Mouse (Mus musculus) thymus, postnatal 36 days (tissue): ENCODE measurements at regions not wholly inside any gene's neighbourhood (a gene's known extent, or its start where the extent isn't known, plus 50 kb on each side); places are given as distances from the start of the nearest gene placed in this dataset.
A peak's percentile ranks its signal among the peaks of the same experiment; 100 is the strongest.
"Not testable (repeated sequence)": the region's sequence is repeated elsewhere in the genome, so short reads cannot be mapped to it uniquely, and the experiment has no call there.

ENCODE experiments used
- DNase-seq, 2 experiments: peaks; one replicate each; pipeline ENCODE4 v3.0.0; 2022; ENCODE audit warnings: mixed read lengths in 2 of 2

GRCm38 (mm10) chr2:166475624-166476023 lies 238.0 kb downstream of the Prex1 start:
- DNase-seq, result no peak

- no peak for DNase-seq
Measured at GRCm38 (mm10) chr2:166474601-166475000, 239.0 kb downstream of the Prex1 start.

GRCm38 (mm10) chr2:166471257-166471753 lies 242.3 kb downstream of the Prex1 start:
- DNase-seq, result no peak

GRCm38 (mm10) chr2:166469046-166469593 lies 244.5 kb downstream of the Prex1 start:
- no peak for DNase-seq

- no peak for DNase-seq
Measured at GRCm38 (mm10) chr2:166467137-166467536, 246.5 kb downstream of the Prex1 start.

GRCm38 (mm10) chr2:166465531-166465930 lies 248.1 kb downstream of the Prex1 start:
- DNase-seq, result no peak

GRCm38 (mm10) chr2:166463539-166463938 lies 250.1 kb downstream of the Prex1 start:
- no peak for DNase-seq

- no peak for DNase-seq
Measured at GRCm38 (mm10) chr2:166461956-166462355, 251.7 kb downstream of the Prex1 start.

GRCm38 (mm10) chr2:166461103-166461502 lies 252.5 kb downstream of the Prex1 start:
- no peak for DNase-seq

GRCm38 (mm10) chr2:166459955-166460354 lies 253.7 kb downstream of the Prex1 start:
- DNase-seq, result no peak

GRCm38 (mm10) chr2:166458953-166459352 lies 254.7 kb downstream of the Prex1 start:
- no peak for DNase-seq

- no peak for DNase-seq
Measured at GRCm38 (mm10) chr2:166457381-166458172, 256.1 kb downstream of the Prex1 start.

GRCm38 (mm10) chr2:166454160-166454888 lies 259.3 kb downstream of the Prex1 start:
- not testable (repeated sequence) for DNase-seq

GRCm38 (mm10) chr2:166450964-166451363 lies 262.7 kb downstream of the Prex1 start:
- no peak for DNase-seq

GRCm38 (mm10) chr2:166450380-166450779 lies 263.3 kb downstream of the Prex1 start:
- DNase-seq, result no peak

GRCm38 (mm10) chr2:166448724-166449123 lies 264.9 kb downstream of the Prex1 start:
- no peak for DNase-seq

- DNase-seq, result no peak
Measured at GRCm38 (mm10) chr2:166448161-166448560, 265.5 kb downstream of the Prex1 start.

- DNase-seq, result no peak
Measured at GRCm38 (mm10) chr2:166446536-166446935, 267.1 kb downstream of the Prex1 start.

GRCm38 (mm10) chr2:166445824-166446223 lies 267.8 kb downstream of the Prex1 start:
- DNase-seq, result not testable (repeated sequence)

GRCm38 (mm10) chr2:166442997-166443396 lies 270.6 kb downstream of the Prex1 start:
- DNase-seq, result no peak

- peak in 1 of 2 experiments; percentile 14 for DNase-seq
Measured at GRCm38 (mm10) chr2:166439847-166440775, 273.5 kb downstream of the Prex1 start.

GRCm38 (mm10) chr2:166438207-166438606 lies 275.4 kb downstream of the Prex1 start:
- DNase-seq, result no peak
